Mouse (Mus musculus) gastrocnemius, adult 2 months (tissue): ENCODE data around the gene Nrl. TPM values are rescaled to one million over a fixed set of nuclear protein-coding genes. Genes with fewer than 3 reads are reported as not detected.

Experiments used
- DNase-seq: peaks from one replicate; pipeline ENCODE4 v3.0.0; 2022
- H3K27ac ChIP-seq: fragments of 200-600 bp; 2 replicates; pipeline ENCODE4 v1.8.1; 2022; ENCODE audit warnings: mild to moderate bottlenecking
- H3K4me3 ChIP-seq: fragments of 200-600 bp; 2 replicates; pipeline ENCODE4 v1.8.1; 2022; ENCODE audit warnings: mild to moderate bottlenecking, moderate library complexity
- CTCF ChIP-seq: fragments of 200-600 bp; IDR thresholded peaks from 2 replicates; pipeline ENCODE4 v1.8.1; 2022; ENCODE audit warnings: antibody characterized with exemption, mild to moderate bottlenecking, moderate library complexity
- intact Hi-C: fragments of 180-260 bp; cut with DNase I; formaldehyde crosslinking; loops from one replicate; pipeline ENCODE4 v1.15.1; 2025
- long read RNA-seq, 2 experiments: library from polyadenylated mRNA; stranded (forward); transcript quantifications; one replicate each; pipeline ENCODE4 v2.0.0; 2021
- total RNA-seq, 2 experiments: library from RNA; stranded (reverse); gene quantifications; 2 replicates each; pipeline ENCODE4 v1.2.3; 2021

Nrl gene
- not detected for total RNA-seq
- long read RNA-seq, experiment 1: 0 reads
- long read RNA-seq, experiment 2: 0 reads

DNA sequence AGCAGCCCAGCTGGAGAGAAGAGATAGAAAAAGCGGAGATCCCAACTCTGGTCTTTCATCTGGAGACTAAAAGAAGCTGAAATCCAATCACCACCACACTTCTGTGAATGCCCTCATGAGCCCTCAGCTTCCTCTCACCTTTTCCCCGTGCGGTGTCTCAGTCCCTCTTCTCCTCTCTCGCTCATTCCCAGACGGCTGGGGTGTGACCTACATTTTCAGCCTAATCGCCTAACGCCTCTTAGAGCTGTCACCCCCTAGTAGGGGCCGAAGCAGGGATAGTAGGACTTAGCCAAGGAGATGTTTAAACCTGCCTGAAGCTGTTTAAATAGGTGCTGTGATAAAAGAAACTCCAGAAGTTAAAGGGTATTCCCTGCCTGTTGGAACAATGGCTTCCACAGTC, at the start of gene Nrl:
TSS of gene Nrl (minus strand) at position 197 of the 400 bp plus-strand sequence.
- H3K27ac ChIP-seq: no peak within 1 kb of the TSS
- intact Hi-C loops: no loop called here
- H3K4me3 ChIP-seq: no peak within 1 kb of the TSS
- no peak for TF ChIP-seq CTCF
- DNase-seq: no peak

DNA sequence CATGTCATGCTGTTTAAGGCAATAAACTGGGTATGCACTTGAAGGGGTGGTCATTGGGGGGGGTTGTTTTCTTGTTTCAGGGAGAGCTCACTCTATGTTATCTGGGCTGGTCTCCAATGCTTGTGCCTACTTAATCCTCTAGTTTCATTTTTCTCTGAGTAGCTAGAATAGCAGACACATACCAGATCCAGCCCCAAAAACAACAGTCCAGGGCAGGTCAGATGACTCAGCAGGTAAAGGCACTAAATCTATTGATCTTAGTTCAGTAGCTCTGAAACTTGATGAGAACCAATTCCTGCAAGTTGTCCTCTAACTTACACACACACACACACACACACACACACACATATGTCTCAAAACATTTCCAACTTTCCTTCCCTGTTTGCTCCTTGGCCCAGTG, 47.0 kb upstream of the Nrl start:
- H3K4me3 ChIP-seq: no peak overlapping the region
- DNase-seq: no peak
- peak overlapping the region; percentile 35 for H3K27ac ChIP-seq
- TF ChIP-seq CTCF: no peak
- intact Hi-C loops: no loop called here

DNA sequence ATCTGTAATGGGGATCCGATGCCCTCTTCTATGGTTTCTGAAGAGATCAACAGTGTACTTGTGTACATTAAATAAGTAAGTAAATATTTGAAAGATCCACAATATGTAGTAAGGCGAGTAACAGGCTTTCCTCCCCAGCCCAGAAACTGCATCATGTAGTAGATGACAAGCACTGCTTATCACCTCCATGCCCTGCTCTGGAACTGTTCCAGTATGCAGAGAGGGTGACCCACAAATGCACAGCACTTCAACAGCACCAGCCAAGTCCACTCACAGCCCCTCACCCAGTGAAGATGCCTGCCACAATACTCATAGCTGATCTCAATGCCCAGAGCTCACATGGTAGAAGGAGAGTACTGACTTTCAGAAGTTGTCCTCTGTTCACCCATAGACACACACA, 45.8 kb upstream of the Nrl start:
- H3K27ac ChIP-seq: no peak overlapping the region
- no peak for TF ChIP-seq CTCF

DNA sequence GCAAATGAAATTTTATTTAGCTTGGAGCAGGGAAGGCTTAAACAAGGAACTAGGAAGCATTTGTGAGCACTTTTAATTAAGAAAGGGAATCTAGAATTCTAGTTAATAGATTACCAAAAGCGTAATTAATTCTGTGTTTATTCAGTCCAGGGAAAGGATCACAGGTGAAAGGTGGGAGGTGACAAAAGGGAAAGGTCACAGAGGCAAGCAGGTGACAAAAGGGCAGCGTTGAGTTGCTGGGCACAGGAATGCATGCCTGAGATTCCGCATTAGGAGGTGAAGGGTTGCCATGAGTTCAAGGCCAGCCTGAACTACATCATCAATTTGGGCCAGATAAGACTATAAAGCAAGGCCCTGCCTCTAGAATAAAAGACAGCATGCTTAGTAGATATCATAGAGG, 42.7 kb upstream of the Nrl start:
- Histone ChIP-seq H3K4me3 (no peak overlapping the region), H3K27ac (no peak overlapping the region)
- intact Hi-C loops: no loop called here
- DNase-seq: no peak
- TF ChIP-seq CTCF: no peak

More for the DNA sequence above, 45.8 kb upstream of the Nrl start:
- intact Hi-C loops: no loop called here
- DNase-seq: no peak
- H3K4me3 ChIP-seq: no peak overlapping the region

DNA sequence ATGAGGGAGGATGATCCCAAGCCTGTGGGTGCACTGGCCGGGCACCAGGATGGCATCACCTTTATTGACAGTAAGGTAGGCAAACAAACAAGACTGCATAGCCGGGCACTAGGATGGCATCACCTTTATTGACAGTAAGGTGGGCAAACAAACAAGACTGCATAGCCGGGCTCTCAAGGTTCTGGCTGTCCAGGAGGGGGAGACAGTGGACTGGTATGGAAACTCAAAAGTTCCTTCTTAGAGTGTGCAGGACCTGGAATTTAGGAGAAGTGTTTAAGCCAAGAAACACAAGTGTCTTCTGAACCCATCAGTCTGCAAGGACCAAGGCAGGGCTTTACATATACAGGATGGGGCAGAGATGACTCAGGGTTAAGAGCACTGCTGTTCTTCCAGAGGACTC, 41.0 kb upstream of the Nrl start:
- H3K27ac ChIP-seq: no peak overlapping the region
- H3K4me3 ChIP-seq: no peak overlapping the region
- intact Hi-C loops: no loop called here
- TF ChIP-seq CTCF: peak; percentile 35; the same call in 1 of the 2 replicates
- DNase-seq: no peak

DNA sequence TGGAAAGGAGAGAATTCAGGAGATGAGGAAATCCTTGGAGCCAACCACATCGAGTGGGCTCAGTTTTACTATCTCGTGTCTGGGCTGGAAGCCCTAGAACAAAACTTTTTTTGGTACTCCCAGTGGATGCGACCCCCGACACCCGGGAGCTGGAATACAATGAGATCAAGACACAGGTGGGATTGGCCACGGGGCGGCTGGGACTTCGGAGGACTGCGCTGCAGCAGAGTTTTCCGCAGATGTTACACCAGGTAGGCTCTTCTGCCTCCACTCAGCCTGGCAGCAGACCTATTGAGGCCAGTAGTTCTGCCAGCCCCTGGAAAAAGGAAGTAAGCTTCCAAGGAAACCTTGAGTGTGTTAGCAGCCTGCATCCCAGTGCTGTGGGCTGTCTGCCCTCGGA, 38.5 kb upstream of the Nrl start:
- Histone ChIP-seq H3K27ac (no peak overlapping the region), H3K4me3 (no peak overlapping the region)
- intact Hi-C loops: no loop called here
- no peak for DNase-seq
- TF ChIP-seq CTCF: no peak

DNA sequence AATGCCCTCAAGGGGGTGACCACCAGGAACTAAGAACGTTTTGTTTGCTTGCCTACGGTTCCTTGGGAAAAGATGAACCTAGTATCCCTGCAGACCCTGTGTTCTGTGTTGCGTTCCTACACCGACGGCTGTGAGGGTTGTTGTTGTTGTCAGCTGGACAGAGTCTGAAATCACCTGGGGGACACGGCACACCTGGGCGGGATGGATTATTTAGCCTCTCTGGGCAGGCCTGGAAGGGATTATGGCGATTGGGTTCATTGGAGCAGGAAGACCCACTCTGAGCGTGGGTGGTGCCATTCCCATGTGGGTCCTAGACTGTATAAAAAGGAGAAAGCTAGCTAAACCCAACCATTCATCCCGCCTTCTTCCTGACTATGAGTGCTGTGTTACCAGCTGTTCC, 37.1 kb upstream of the Nrl start:
- peak overlapping the region; percentile 74 for H3K4me3 ChIP-seq
- H3K27ac ChIP-seq: peak overlapping the region; percentile 96; the same call in 1 of the 2 replicates
- intact Hi-C loops: loop anchor here (2.0 kb wide), 1 partner anchor 13 kb away; the partner anchor contains the start of gene Fitm1
- TF ChIP-seq CTCF: no peak
- DNase-seq: no peak

DNA sequence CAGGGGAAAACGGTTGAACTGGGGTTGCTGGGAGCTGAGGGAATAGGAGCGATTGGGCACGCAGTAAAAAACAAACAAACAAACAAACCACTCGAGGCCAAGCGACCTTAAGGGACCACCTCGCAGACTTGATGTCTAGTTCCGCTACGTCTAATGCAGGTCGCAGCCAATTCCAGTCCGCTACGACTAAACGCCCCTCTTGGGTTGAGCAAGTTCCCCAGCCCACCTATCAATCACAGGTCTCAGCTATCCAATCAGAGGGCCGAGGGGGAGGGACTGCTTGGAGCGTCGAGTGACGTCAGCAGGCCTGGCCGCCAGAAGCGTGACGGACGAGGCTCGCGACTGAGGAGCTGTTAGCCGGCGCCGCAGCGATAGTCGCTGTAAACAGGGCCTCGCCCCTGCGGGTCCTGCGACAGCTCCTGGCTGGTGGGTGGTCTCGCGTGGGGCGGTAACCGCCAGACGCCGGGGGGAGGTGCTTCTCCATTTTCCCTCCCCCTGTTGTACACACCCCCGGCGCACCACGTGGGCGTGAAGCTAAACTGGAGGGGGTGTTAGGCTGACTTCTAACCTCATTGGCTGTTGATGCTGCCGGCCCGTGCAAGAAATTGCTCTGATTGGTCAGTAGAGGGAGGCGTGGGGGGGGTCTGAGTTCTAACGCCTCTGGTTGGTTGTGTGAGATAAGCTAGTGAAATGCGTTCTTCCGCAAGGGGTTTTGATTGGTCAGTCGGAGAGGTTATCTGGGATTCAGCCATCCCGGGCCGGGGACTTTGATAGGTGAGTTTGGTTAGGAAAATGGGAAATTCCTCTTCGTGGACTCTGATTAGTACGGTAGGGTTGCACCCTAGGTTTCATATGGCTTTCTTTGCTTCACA, 35.7 kb upstream of the Nrl start, which contains the start of gene A730061H03Rik:
TSS of gene A730061H03Rik (minus strand) at position 205 of the 872 bp plus-strand sequence.
- Histone ChIP-seq H3K27ac (peak within 1 kb of the TSS; percentile 96), H3K4me3 (peak within 1 kb of the TSS; percentile 74)
- no peak for TF ChIP-seq CTCF
- DNase-seq: peak; percentile 98
- intact Hi-C loops: loop anchor here (2.0 kb wide), 1 partner anchor 14 kb away; the partner anchor contains the start of gene Fitm1

DNA sequence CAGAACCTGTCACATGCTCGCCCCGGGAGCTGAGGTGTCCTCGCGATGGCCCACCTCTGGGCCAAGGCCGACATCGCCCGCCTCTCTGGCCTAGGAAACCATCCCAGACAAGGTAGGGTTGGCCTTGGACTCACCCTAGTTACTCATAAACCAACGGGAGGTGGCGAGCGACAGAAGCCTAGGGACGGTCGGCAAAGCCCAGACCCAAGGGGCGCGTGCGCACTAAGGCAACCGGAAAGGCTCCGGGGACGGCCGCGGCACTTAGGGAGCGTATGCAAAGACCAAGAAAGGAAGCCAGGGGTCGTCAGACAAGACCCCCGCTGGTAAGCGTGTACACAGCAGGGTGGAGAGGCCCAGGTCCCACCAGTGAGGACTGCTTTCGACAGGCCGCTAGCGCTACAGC, 35.0 kb upstream of the Nrl start, which contains the start of gene Dcaf11:
TSS of gene Dcaf11 (plus strand) at position 208 of the 403 bp plus-strand sequence.
- H3K27ac ChIP-seq: peak within 1 kb of the TSS; percentile 96
- peak; percentile 34; the same call in 1 of the 2 replicates for TF ChIP-seq CTCF
- intact Hi-C loops: loop anchor here (2.0 to 5.0 kb wide), 2 partner anchors 15 to 43 kb away; partner anchors contain the start of genes Fitm1 and Irf9
- DNase-seq: peak; percentile 96
- H3K4me3 ChIP-seq: peak within 1 kb of the TSS; percentile 74

DNA sequence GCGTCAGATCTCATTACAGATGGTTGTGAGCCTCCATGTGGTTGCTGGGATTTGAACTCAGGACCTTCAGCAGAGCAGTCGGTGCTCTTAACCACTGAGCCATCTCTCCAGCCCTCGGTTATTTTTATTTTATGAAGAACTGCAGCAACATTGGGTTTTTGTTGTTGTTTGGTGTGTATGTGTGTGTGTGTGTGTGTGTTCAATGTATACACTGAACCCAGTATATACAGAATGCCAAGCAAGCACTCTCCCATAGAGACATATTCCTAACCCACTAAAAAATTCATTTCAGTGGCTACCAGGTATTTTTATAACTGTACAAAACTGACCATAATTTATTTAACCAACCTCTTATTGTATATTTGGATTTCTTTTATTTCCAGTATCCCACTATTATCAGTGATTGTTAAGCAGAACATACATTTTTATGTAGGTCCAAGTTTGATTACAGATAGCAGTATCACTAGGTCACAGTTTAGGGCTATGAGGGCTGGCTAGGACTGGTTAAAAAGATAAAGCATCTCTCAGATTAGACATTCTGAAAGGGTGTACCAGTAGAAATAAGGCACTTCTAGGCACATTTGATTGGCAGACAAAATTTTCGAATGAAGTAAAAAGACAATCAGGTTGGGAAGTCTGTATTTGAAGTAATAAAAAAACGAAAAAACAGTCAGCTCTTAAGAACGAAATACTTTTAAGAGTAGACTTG, 34.1 kb upstream of the Nrl start:
- no peak for DNase-seq
- intact Hi-C loops: loop anchor here (5.0 kb wide), 1 partner anchor 43 kb away; the partner anchor contains the start of gene Irf9
- Histone ChIP-seq H3K4me3 (peak overlapping the region; percentile 74), H3K27ac (peak overlapping the region; percentile 96)
- TF ChIP-seq CTCF: no peak; the same call in 1 of the 2 replicates

DNA sequence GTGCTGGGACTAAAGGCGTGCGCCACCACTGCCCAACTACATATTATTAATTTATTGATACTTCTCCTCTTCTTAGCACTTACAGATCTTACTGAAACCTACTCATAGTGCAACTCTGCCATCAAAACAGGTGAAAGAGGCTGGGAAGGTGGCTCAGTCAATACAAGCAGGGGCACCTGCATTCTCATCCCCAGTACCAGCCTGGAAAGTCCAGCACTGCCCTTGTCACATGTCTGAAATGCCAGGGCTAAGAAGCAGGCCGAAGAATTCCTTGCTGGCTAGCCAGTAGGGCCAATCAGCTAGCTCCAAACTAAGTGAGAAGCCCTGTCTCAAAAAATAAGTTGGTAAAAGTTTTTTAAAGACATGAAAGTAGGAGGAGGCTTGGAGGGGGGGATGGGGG, 32.8 kb upstream of the Nrl start:
- H3K27ac ChIP-seq: peak overlapping the region; percentile 96
- no peak overlapping the region for H3K4me3 ChIP-seq
- DNase-seq: no peak
- TF ChIP-seq CTCF: no peak
- intact Hi-C loops: loop anchor here (2.0 to 5.0 kb wide), 2 partner anchors 45 to 61 kb away; partner anchors contain the start of gene Irf9

DNA sequence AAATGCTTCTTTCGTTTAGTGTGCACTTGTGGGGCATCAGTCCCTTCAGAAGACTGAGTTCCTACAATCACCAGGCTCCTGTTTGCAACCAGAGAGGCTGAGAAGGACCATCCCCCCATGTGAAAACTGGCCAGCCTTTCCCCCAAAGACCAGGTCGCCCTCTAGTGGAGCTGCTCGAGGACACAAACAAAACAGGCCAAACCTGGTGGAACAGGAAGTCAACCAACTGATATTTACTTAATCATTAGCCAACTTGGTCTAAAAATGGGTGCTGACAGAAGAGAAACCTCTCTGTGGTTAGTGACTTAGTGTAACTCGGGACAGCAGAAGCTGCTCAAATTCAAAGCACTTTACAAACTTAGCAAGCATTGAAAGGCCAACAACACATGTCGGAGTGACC, 32.2 kb upstream of the Nrl start:
- intact Hi-C loops: loop anchor here (2.0 to 5.0 kb wide), 2 partner anchors 45 to 60 kb away; partner anchors contain the start of gene Irf9
- peak; percentile 85 for TF ChIP-seq CTCF
- peak; percentile 85 for DNase-seq
- no peak overlapping the region for H3K4me3 ChIP-seq
- peak overlapping the region; percentile 96 for H3K27ac ChIP-seq

DNA sequence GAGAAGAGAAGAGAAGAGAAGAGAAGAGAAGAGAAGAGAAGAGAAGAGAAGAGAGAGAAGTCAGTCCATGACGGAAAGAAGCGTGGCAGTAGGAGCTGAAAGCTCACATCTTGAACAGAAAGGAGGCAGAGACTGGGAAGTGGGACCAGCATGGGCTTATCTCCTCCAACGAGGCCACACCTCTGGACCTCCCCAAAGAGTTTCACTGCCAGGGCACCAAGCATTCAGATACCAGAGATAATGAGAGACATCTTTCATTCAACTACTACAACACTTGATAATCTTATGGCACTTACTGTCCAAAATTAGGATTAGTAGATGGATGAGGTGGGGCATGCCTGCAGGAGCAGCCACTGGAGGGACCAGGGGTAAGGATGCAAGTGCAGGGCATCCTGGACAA, 31.0 kb upstream of the Nrl start:
- intact Hi-C loops: loop anchor here (2.0 to 5.0 kb wide), 2 partner anchors 47 to 59 kb away; partner anchors contain the start of gene Irf9
- no peak overlapping the region for H3K27ac ChIP-seq
- no peak for DNase-seq
- no peak overlapping the region for H3K4me3 ChIP-seq
- TF ChIP-seq CTCF: no peak
